Mouse (Mus musculus) heart, embryonic 10.5 days (tissue): ENCODE results near the gene Tjp3. TPM values are rescaled to one million over a fixed set of nuclear protein-coding genes. Genes with fewer than 3 reads are reported as not detected.

Source experiments
- DNase-seq: peaks from one replicate; pipeline ENCODE4 v3.0.0-alpha.2; 2017; ENCODE audit warnings: low spot score
- H3K27ac ChIP-seq: fragments of 300-500 bp; sonication (generic); 2 replicates; pipeline ENCODE4 v1.5.1; 2016; ENCODE audit warnings: mild to moderate bottlenecking
- H3K27me3 ChIP-seq: fragments of 300-500 bp; sonication (generic); 2 replicates; pipeline ENCODE4 v1.6.1; 2016; ENCODE audit warnings: mild to moderate bottlenecking; ENCODE audit not compliant: poor library complexity, insufficient read depth, severe bottlenecking
- H3K36me3 ChIP-seq: fragments of 300-500 bp; sonication (generic); 2 replicates; pipeline ENCODE4 v1.6.1; 2016; ENCODE audit warnings: mild to moderate bottlenecking, moderate library complexity
- H3K4me1 ChIP-seq: fragments of 300-500 bp; sonication (generic); 2 replicates; pipeline ENCODE4 v1.6.1; 2016; ENCODE audit warnings: mild to moderate bottlenecking
- H3K4me3 ChIP-seq: fragments of 300-500 bp; sonication (generic); 2 replicates; pipeline ENCODE4 v1.5.1; 2016; ENCODE audit warnings: mild to moderate bottlenecking, moderate library complexity
- H3K9me3 ChIP-seq: fragments of 300-500 bp; sonication (generic); 2 replicates; pipeline ENCODE4 v1.6.1; 2016; ENCODE audit warnings: mild to moderate bottlenecking, moderate library complexity
- WGBS: fragments of 180-500 bp; shearing (Covaris S2); methylation state at CpG from one replicate; pipeline ENCODE4 v1.1.7; 2016; 5-methylcytosine and 5-hydroxymethylcytosine counted together
- polyA plus RNA-seq: library from polyadenylated mRNA; unstranded; fragments of >200 nt; fragmentation: Nextera tagmentation; extraction: Ambion mirVana; gene quantifications from 2 replicates; pipeline ENCODE4 v1.2.1, GENCODE M21; 2016

The Tjp3 gene
- polyA plus RNA-seq, 1 experiment from 2014 or later: 4.4 TPM

DNA sequence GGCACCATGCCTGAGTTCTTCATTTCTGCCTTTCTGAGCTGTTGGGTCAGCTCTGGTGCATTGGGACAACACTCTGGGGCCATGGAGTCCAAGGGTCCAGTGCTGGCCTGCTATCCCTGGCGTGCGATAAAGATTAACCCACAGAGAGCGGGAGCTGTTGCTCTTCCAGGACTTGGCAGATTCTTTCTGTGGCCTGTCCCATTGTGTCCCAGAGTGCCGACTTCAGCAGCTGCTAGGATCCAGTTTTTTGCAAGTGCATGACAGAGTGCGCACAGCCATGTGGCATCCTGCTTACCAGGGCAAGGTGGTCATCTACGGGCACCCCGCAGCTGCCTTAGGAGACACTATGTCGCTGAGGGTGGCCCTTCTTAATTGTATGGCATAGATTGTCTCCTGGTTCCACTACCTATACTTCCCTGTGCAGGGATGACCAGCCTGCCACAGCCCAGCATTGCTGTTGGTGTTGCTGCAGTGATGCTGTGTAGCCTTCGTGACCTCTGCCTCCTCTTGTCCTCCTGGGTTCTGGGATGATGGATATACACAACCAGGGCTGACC lies 9.0 kb upstream of the Tjp3 start:
- H3K4me1 ChIP-seq: peaks cover 89% of the 10 kb centered on the region
- no peak for DNase-seq
- H3K27me3 ChIP-seq: no peaks in the 10 kb centered on the region
- peaks cover 15% of the 10 kb centered on the region for H3K36me3 ChIP-seq
- no peak overlapping the region for H3K4me3 ChIP-seq
- WGBS: 81% methylated on average over 9 of the region's 9 CpGs
- H3K27ac ChIP-seq: peak overlapping the region; percentile 71
- no peaks in the 10 kb centered on the region for H3K9me3 ChIP-seq

- WGBS: 86% methylated on average over 14 of the region's 14 CpGs
- no peaks in the 10 kb centered on the region for H3K9me3 ChIP-seq
- H3K27ac ChIP-seq: peak overlapping the region; percentile 71; the same call in 1 of the 2 replicates
- H3K27me3 ChIP-seq: no peaks in the 10 kb centered on the region
- H3K36me3 ChIP-seq: peaks cover 15% of the 10 kb centered on the region
- peaks cover 90% of the 10 kb centered on the region for H3K4me1 ChIP-seq
- no peak for DNase-seq
- no peak overlapping the region; the same call in 1 of the 2 replicates for H3K4me3 ChIP-seq
Observed at GRCm38 (mm10) chr10:81299585-81300351, 8.4 kb upstream of the Tjp3 start.

DNA sequence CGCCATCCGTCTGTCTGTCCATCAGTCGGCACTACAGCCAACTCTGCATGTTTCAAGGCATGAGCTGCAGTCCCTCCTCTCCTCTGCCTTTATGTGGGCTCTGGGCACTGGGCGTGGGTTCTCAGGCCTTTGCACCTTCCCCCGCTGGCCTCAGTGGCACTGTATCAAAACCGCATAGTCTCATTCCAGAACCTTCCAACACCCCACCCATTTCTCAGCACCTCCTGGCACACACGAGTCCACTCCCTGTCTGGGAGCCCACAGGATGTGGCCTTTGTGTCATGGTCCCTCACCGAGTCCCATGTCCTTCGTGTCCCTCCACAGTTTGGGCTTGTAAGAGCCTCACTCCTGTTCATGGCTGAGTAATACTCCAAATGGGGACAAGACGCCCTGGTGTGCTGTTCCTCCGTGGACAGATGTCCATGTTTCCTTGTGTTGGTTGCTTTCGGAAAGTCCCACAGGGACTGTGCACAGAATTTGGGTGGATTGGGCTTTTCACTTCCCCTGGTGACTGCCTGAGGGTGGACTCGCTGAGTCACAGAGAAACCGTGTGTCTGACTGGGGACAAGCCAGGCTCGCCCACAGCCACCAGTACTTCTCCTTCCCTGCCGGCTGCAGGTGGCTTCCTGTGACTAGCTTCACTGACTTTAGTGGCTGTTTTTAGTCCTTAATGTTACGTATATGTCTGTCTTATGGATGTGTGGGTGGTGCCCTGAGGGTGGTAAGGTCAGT lies 7.2 kb upstream of the Tjp3 start:
- DNase-seq: no peak
- no peak overlapping the region for H3K4me3 ChIP-seq
- WGBS: 92% methylated on average over 17 of the region's 17 CpGs
- peaks cover 91% of the 10 kb centered on the region for H3K4me1 ChIP-seq
- no peaks in the 10 kb centered on the region for H3K27me3 ChIP-seq
- peaks cover 15% of the 10 kb centered on the region for H3K36me3 ChIP-seq
- H3K9me3 ChIP-seq: no peaks in the 10 kb centered on the region
- H3K27ac ChIP-seq: peak overlapping the region; percentile 76

- WGBS: 27% methylated on average over 10 of the region's 10 CpGs
- H3K4me1 ChIP-seq: peaks cover 90% of the 10 kb centered on the region
- H3K36me3 ChIP-seq: peaks cover 15% of the 10 kb centered on the region
- H3K9me3 ChIP-seq: no peaks in the 10 kb centered on the region
- H3K27ac ChIP-seq: peak overlapping the region; percentile 76
- H3K27me3 ChIP-seq: no peaks in the 10 kb centered on the region
- DNase-seq: no peak
- 0 out of 2 replicates have a peak overlapping the region, but pooled peaks have one; percentile 1 for H3K4me3 ChIP-seq
Observed at GRCm38 (mm10) chr10:81297845-81298244, 6.5 kb upstream of the Tjp3 start.

GRCm38 (mm10) chr10:81297246-81297645 lies 5.9 kb upstream of the Tjp3 start:
- Histone ChIP-seq H3K36me3 (peaks cover 15% of the 10 kb centered on the region), H3K27me3 (no peaks in the 10 kb centered on the region; the same call in 1 of the 2 replicates), H3K4me1 (peaks cover 84% of the 10 kb centered on the region), H3K27ac (peak overlapping the region; percentile 76), H3K4me3 (no peak overlapping the region), H3K9me3 (no peaks in the 10 kb centered on the region)
- 84% methylated on average over 6 of the region's 6 CpGs for WGBS
- no peak for DNase-seq

GRCm38 (mm10) chr10:81295185-81295584 lies 3.8 kb upstream of the Tjp3 start:
- Histone ChIP-seq H3K27ac (no peak overlapping the region; the same call in 1 of the 2 replicates), H3K4me3 (peak overlapping the region; percentile 79; the same call in 1 of the 2 replicates), H3K4me1 (peaks cover 67% of the 10 kb centered on the region), H3K27me3 (peaks cover 20% of the 10 kb centered on the region), H3K9me3 (no peaks in the 10 kb centered on the region), H3K36me3 (peaks cover 15% of the 10 kb centered on the region)
- no peak for DNase-seq
- 87% methylated on average over 6 of the region's 6 CpGs for WGBS

- Histone ChIP-seq H3K36me3 (peaks cover 15% of the 10 kb centered on the region), H3K27ac (peak overlapping the region; percentile 95; the same call in 1 of the 2 replicates), H3K9me3 (no peaks in the 10 kb centered on the region), H3K4me3 (peak overlapping the region; percentile 79), H3K4me1 (peaks cover 62% of the 10 kb centered on the region), H3K27me3 (peaks cover 27% of the 10 kb centered on the region)
- 51% methylated on average over 8 of the region's 8 CpGs for WGBS
- no peak for DNase-seq
Observed at GRCm38 (mm10) chr10:81294442-81294841, 3.1 kb upstream of the Tjp3 start.

DNA sequence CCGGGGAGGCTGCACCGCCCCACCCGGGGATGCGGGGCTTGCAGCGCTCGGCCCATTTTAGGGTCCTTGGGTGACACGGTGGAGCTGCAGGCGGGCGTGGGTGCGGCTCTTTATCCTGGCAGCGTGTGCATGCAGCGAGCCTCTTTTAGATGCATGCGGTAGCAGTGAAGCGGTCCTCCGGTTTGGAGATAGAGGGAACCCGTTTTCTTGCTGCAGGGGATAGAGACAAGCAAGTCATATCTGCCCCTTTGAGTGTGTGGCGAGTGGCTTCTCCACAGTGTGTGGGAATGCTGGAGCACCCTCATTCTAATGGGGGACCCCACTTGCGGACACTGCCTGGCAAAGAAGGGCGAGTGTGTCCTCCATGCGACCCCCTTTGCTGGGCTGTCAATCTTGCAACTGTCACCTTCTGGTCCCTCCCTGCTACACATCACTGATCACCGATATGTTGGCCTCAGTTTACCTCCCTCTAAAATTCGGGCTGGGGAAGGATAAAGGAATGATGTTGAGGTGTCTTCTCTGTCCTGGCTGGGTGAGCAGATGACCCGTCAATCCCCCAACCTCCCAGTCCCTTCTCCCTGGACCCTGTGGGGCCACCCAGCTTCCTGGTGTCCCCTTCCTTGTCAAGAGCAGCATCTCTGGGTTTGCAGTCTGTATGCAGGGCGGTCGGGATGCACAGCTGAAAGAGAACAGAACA lies 2.1 kb upstream of the Tjp3 start:
- Histone ChIP-seq H3K4me1 (peaks cover 57% of the 10 kb centered on the region), H3K4me3 (peak overlapping the region; percentile 79), H3K27me3 (peaks cover 32% of the 10 kb centered on the region), H3K36me3 (peaks cover 12% of the 10 kb centered on the region), H3K9me3 (no peaks in the 10 kb centered on the region), H3K27ac (peak overlapping the region; percentile 95)
- DNase-seq: no peak
- WGBS: 5% methylated on average over 25 of the region's 25 CpGs

DNA sequence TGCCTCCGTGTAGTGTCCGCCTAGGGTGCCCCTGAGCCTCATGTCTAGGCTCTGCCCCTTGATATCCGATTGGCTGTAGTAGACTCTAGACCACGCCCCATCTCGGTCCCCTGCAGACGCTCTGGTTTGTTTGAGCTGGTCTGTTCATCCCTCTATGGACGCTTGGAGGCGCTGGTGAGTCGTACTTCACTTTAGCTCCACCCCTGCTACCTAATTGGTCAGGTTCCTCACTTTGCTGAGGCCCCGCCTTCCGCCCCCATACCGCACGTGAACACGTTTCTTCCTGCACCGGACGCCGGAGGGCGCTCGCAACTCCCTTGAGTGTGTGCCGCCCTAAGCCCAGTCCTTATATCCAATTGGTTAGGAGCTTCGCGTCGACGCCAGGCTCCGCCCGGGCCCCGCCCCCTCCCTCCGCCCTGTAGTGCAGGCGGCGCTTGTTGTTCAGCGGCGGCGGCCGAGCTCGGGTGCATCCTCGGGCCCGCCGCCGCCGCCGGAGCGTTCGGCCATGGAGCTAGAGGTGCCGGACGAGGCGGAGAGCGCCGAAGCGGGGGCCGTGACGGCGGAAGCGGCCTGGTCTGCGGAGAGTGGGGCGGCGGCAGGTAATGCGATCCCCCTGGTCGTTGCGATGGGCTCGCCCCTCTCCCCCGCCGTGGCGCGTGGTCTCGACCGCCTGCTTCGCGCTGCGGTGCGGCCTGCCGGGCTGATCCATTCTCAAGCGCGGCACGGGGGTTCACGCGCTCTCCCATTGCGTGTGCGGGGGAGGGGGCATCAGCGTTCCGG lies 1.4 kb upstream of the Tjp3 start, which contains the start of gene Pip5k1c:
Gene Pip5k1c, plus strand, starts transcription at position 410 of the 780 bp plus-strand sequence.
- Histone ChIP-seq H3K36me3 (peaks cover 9% of the 10 kb centered on the region; the same call in 1 of the 2 replicates), H3K9me3 (no peaks in the 10 kb centered on the region), H3K4me1 (peaks cover 49% of the 10 kb centered on the region), H3K4me3 (peak within 1 kb of the TSS; percentile 79), H3K27me3 (peaks cover 36% of the 10 kb centered on the region), H3K27ac (peak within 1 kb of the TSS; percentile 95)
- WGBS: 1% methylated on average over 69 of the region's 80 CpGs
- DNase-seq: peak; percentile 100

GRCm38 (mm10) chr10:81290698-81291460 lies 502 bp downstream of the Tjp3 start:
- no peak for DNase-seq
- Histone ChIP-seq H3K4me1 (peaks cover 48% of the 10 kb centered on the region), H3K4me3 (no peak overlapping the region), H3K27ac (no peak overlapping the region), H3K27me3 (peaks cover 49% of the 10 kb centered on the region), H3K36me3 (peaks cover 3% of the 10 kb centered on the region; the same call in 1 of the 2 replicates), H3K9me3 (no peaks in the 10 kb centered on the region)
- WGBS: 23% methylated on average over 24 of the region's 24 CpGs

DNA sequence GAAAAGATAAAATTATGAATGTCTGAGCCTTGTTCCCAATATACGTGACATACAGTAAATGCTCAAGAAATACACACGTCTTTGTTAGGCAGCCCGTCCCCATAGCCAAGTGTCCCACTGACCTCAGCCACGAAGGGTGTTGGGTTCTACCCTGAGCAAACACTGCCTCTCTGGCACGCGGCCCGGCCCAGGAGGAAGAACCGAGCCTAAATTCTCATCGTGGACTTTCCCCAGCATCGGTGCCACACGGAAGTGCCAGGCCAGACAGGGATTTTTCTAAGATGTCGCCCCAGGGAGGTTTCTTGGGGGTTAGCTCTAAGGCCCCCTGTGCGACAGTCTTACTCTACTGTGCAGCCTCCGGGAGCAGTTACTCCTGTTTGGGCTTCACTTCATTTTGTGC lies 1.6 kb downstream of the Tjp3 start:
- Histone ChIP-seq H3K36me3 (no peaks in the 10 kb centered on the region), H3K4me1 (peaks cover 47% of the 10 kb centered on the region), H3K27me3 (peaks cover 58% of the 10 kb centered on the region), H3K4me3 (0 out of 2 replicates have a peak overlapping the region, but pooled peaks have one; percentile 1), H3K27ac (no peak overlapping the region), H3K9me3 (no peaks in the 10 kb centered on the region)
- 59% methylated on average over 14 of the region's 14 CpGs for WGBS
- DNase-seq: no peak
